Mouse (Mus musculus): ENCODE data around the gene Zg16. TPM values are rescaled to one million over a fixed set of nuclear protein-coding genes. Genes with fewer than 3 reads are reported as not detected.
A peak's percentile ranks its signal among the peaks of the same experiment; 100 is the strongest.

The Zg16 gene
- total RNA-seq, 2 experiments from 2014 or later = 1.7 to 4.4 TPM

DNA sequence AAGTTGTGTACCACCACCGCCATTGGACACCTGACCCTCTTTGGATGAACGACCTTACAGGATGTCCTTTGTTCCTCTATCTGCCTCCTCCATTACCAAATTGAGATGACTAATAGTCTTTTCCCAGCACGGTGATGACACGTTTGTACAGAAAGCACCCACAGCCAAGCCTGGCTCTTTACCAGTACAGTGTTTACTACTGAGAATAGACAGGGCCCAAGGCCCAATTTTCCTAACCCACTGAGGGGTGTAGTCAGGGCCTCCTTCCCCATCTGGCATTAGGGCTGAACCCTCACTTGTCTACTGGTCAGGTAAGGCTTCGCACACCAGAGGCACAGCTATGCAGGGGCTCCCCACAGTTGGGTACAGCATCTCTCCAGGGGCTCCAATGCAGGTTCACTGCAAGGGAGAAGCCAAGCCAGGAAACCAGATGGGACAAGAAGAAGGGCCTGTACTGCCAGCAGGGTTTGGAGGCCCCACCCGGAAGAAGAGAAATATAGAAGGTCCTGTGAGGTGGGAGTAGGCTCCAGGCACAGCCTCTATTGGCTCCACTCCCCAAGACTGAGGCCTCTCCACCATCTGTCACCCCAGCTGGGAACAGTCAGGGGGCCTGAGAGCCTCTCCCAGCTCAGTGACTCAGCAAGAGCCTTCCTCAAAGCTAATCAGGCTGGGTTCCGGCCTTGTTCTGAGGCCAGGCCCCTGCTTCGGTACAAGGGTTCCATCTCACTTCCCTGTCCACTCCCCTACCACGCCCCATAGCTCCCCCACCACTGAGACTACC, 78.7 kb downstream of the Zg16 start:
- ATAC-seq (replicated peaks; ENCODE audit: poor library complexity) = peak; percentile 94

- no peak for ATAC-seq (replicated peaks; ENCODE audit: poor library complexity)
Observed at GRCm38 (mm10) chr7:127007313-127008024, 79.7 kb downstream of the Zg16 start.

GRCm38 (mm10) chr7:127004122-127004875, 82.8 kb downstream of the Zg16 start:
- ATAC-seq (replicated peaks; ENCODE audit: poor library complexity) = no peak

GRCm38 (mm10) chr7:127003620-127004019, 83.5 kb downstream of the Zg16 start:
- ATAC-seq (replicated peaks; ENCODE audit: poor library complexity) = no peak

Other genes starting within 250 kb of the Zg16 start
- not detected in 2 replicates for gene Doc2a, start 239.9 kb downstream of the Zg16 start, total RNA-seq (2015)
- 0.07 TPM in 1 of 2 replicates, not detected in the other for gene Doc2a, start 239.9 kb downstream of the Zg16 start, total RNA-seq (2017)
- gene Hirip3, start 225.4 kb downstream of the Zg16 start, total RNA-seq (2015) = 21.8 and 27.5 TPM in 2 replicates
- gene Hirip3, start 225.4 kb downstream of the Zg16 start, total RNA-seq (2017) = 215 and 246 TPM in 2 replicates
- gene Ino80e, start 225.0 kb downstream of the Zg16 start, total RNA-seq (2015) = 83.1 and 83.9 TPM in 2 replicates
- 36.3 and 38.5 TPM in 2 replicates for gene Ino80e, start 225.0 kb downstream of the Zg16 start, total RNA-seq (2017)
- gene Taok2, start 202.6 kb downstream of the Zg16 start, total RNA-seq (2015) = 16.5 and 19.4 TPM in 2 replicates
- 30.2 and 32.6 TPM in 2 replicates for gene Taok2, start 202.6 kb downstream of the Zg16 start, total RNA-seq (2017)
- gene Tmem219, start 164.4 kb downstream of the Zg16 start, total RNA-seq (2015) = 19.1 and 28.8 TPM in 2 replicates
- 19.8 and 36.4 TPM in 2 replicates for gene Tmem219, start 164.4 kb downstream of the Zg16 start, total RNA-seq (2017)
- gene Kctd13, start 158.4 kb downstream of the Zg16 start, total RNA-seq (2015) = 6.6 and 11.5 TPM in 2 replicates
- 8.9 and 13.2 TPM in 2 replicates for gene Kctd13, start 158.4 kb downstream of the Zg16 start, total RNA-seq (2017)
- not detected in 2 replicates for gene Asphd1, start 137.7 kb downstream of the Zg16 start, total RNA-seq (2015)
- not detected in 2 replicates for gene Asphd1, start 137.7 kb downstream of the Zg16 start, total RNA-seq (2017)
- 0.46 and 1.6 TPM in 2 replicates for gene Sez6l2, start 136.8 kb downstream of the Zg16 start, total RNA-seq (2015)
- gene Sez6l2, start 136.8 kb downstream of the Zg16 start, total RNA-seq (2017) = 0.34 and 0.37 TPM in 2 replicates
- gene Cdipt, start 111.4 kb downstream of the Zg16 start, total RNA-seq (2015) = 41.2 and 42.3 TPM in 2 replicates
- 50.1 and 54.7 TPM in 2 replicates for gene Cdipt, start 111.4 kb downstream of the Zg16 start, total RNA-seq (2017)
- 4.3 and 4.9 TPM in 2 replicates for gene Cdiptos, start 111.2 kb downstream of the Zg16 start, total RNA-seq (2015)
- gene Cdiptos, start 111.2 kb downstream of the Zg16 start, total RNA-seq (2017) = 0.62 and 3.2 TPM in 2 replicates
- 2.2 and 5.1 TPM in 2 replicates for gene Mvp, start 72.7 kb downstream of the Zg16 start, total RNA-seq (2015)
- 17.4 and 19.2 TPM in 2 replicates for gene Mvp, start 72.7 kb downstream of the Zg16 start, total RNA-seq (2017)
- not detected in 2 replicates for gene Pagr1b, start 70.8 kb downstream of the Zg16 start, total RNA-seq (2015)
- gene Pagr1b, start 70.8 kb downstream of the Zg16 start, total RNA-seq (2017) = not detected in 2 replicates
- gene Pagr1a, start 70.0 kb downstream of the Zg16 start, total RNA-seq (2015) = 44.2 and 55.4 TPM in 2 replicates
- gene Pagr1a, start 70.0 kb downstream of the Zg16 start, total RNA-seq (2017) = 39.8 and 48.1 TPM in 2 replicates
- gene Gm42742, start 66.2 kb downstream of the Zg16 start, total RNA-seq (2015) = 0.69 TPM in 1 of 2 replicates, not detected in the other
- gene Gm42742, start 66.2 kb downstream of the Zg16 start, total RNA-seq (2017) = 0.21 and 3.7 TPM in 2 replicates
- gene Prrt2, start 66.1 kb downstream of the Zg16 start, total RNA-seq (2015) = 0.74 and 1.1 TPM in 2 replicates
- 0.44 TPM in 1 of 2 replicates, not detected in the other for gene Prrt2, start 66.1 kb downstream of the Zg16 start, total RNA-seq (2017)
- 93.4 and 103 TPM in 2 replicates for gene Maz, start 60.3 kb downstream of the Zg16 start, total RNA-seq (2015)
- gene Maz, start 60.3 kb downstream of the Zg16 start, total RNA-seq (2017) = 64.2 and 64.5 TPM in 2 replicates
- 76.8 and 89.8 TPM in 2 replicates for gene Kif22, start 44.9 kb downstream of the Zg16 start, total RNA-seq (2015)
- gene Kif22, start 44.9 kb downstream of the Zg16 start, total RNA-seq (2017) = 67.8 and 84.8 TPM in 2 replicates
- 27.4 and 27.5 TPM in 2 replicates for gene AI467606, start 4.0 kb upstream of the Zg16 start, total RNA-seq (2015)
- gene AI467606, start 4.0 kb upstream of the Zg16 start, total RNA-seq (2017) = 17.5 and 20.6 TPM in 2 replicates
- 2.0 and 3.5 TPM in 2 replicates for gene Qprt, start 34.9 kb upstream of the Zg16 start, total RNA-seq (2015)
- 1.1 and 1.9 TPM in 2 replicates for gene Qprt, start 34.9 kb upstream of the Zg16 start, total RNA-seq (2017)
- gene Spn, start 50.5 kb upstream of the Zg16 start, total RNA-seq (2015) = 86.0 and 93.4 TPM in 2 replicates
- 294 and 316 TPM in 2 replicates for gene Spn, start 50.5 kb upstream of the Zg16 start, total RNA-seq (2017)
- gene Cd2bp2, start 108.7 kb upstream of the Zg16 start, total RNA-seq (2015) = 16.8 and 17.4 TPM in 2 replicates
- 56.0 and 65.7 TPM in 2 replicates for gene Cd2bp2, start 108.7 kb upstream of the Zg16 start, total RNA-seq (2017)
- 12.8 and 13.8 TPM in 2 replicates for gene Tbc1d10b, start 121.1 kb upstream of the Zg16 start, total RNA-seq (2015)
- gene Tbc1d10b, start 121.1 kb upstream of the Zg16 start, total RNA-seq (2017) = 34.0 and 36.0 TPM in 2 replicates
- gene Mylpf, start 121.6 kb upstream of the Zg16 start, total RNA-seq (2015) = 7.8 and 10.6 TPM in 2 replicates
- 6.0 and 6.8 TPM in 2 replicates for gene Mylpf, start 121.6 kb upstream of the Zg16 start, total RNA-seq (2017)
- gene Zfp553, start 145.7 kb upstream of the Zg16 start, total RNA-seq (2015) = 6.5 and 9.0 TPM in 2 replicates
- gene Zfp553, start 145.7 kb upstream of the Zg16 start, total RNA-seq (2017) = 13.8 and 15.4 TPM in 2 replicates
- gene Sept1, start 145.8 kb upstream of the Zg16 start, total RNA-seq (2015) = 27.0 and 38.6 TPM in 2 replicates
- gene Sept1, start 145.8 kb upstream of the Zg16 start, total RNA-seq (2017) = 21.7 and 35.4 TPM in 2 replicates
- gene Zfp771, start 156.9 kb upstream of the Zg16 start, total RNA-seq (2015) = 3.4 and 3.5 TPM in 2 replicates
- gene Zfp771, start 156.9 kb upstream of the Zg16 start, total RNA-seq (2017) = 2.7 and 8.0 TPM in 2 replicates
- 92.7 and 106 TPM in 2 replicates for gene Dctpp1, start 173.4 kb upstream of the Zg16 start, total RNA-seq (2015)
- gene Dctpp1, start 173.4 kb upstream of the Zg16 start, total RNA-seq (2017) = 62.4 and 63.5 TPM in 2 replicates
- gene Sephs2, start 186.7 kb upstream of the Zg16 start, total RNA-seq (2015) = 63.9 and 74.4 TPM in 2 replicates
- 161 and 168 TPM in 2 replicates for gene Sephs2, start 186.7 kb upstream of the Zg16 start, total RNA-seq (2017)
- 50.3 and 53.6 TPM in 2 replicates for gene Itgal, start 208.9 kb upstream of the Zg16 start, total RNA-seq (2015)
- gene Itgal, start 208.9 kb upstream of the Zg16 start, total RNA-seq (2017) = 21.4 and 23.8 TPM in 2 replicates